29 mouse cellular contexts compared by ENCODE assay signal in genomic region chr17:80067257-80067656, GRCm38 (mm10). TPM values are rescaled to one million over a fixed set of nuclear protein-coding genes. Genes with fewer than 3 reads are reported as not detected.
DNase-seq lines count a peak whose midpoint lies in the region; ATAC-seq and TF ChIP-seq lines count a peak whose summit lies in the region.
"Had no signal": no experiment of that assay in that cellular context is flagged by ENCODE, and none has a peak within 500 bp of the region (broad histone marks: within the 10 kb centered on the region; RNA-seq: fewer than 3 reads in every experiment).

No protein-coding gene starts in this region.

- H3K9me3 ChIP-seq in intestine, postnatal 0 days (ENCODE audit: control insufficient read depth) = no peaks in the 10 kb centered on the region
- H3K9me3 ChIP-seq: forebrain, embryonic 13.5 days; G1E; heart, embryonic 12.5 days had no signal

- no peak overlapping the region for H3K4me3 ChIP-seq in intestine, postnatal 0 days (ENCODE audit: low read depth, low read length)
- H3K4me3 ChIP-seq: forebrain, embryonic 13.5 days; heart, embryonic 12.5 days; myocyte had no signal

- no peaks in the 10 kb centered on the region for H3K36me3 ChIP-seq in intestine, postnatal 0 days (ENCODE audit: control insufficient read depth, insufficient read depth)
- H3K36me3 ChIP-seq: G1E; heart, embryonic 12.5 days had no signal

- peak; percentile 66 for ATAC-seq in CD4-positive, CD25-positive, alpha-beta regulatory T cell, adult 4 months
- peak; percentile 64 for ATAC-seq in granulocyte monocyte progenitor cell, adult 5-6 weeks (replicated peaks; ENCODE audit: poor library complexity, severe bottlenecking)
- no peak for ATAC-seq in megakaryocyte-erythroid progenitor cell, adult 5-6 weeks (replicated peaks; ENCODE audit: low FRiP score, low TSS enrichment, poor library complexity, severe bottlenecking)
- no peak for ATAC-seq in intestine, postnatal 0 days
- ATAC-seq: forebrain, embryonic 13.5 days; midbrain, embryonic 16.5 days had no signal

- no peak for TF ChIP-seq CTCF in intestine, postnatal 0 days (IDR thresholded peaks at IDR 0.05; ENCODE audit: low read depth)

- DNase-seq in heart, adult 11 months = peak; percentile 42
- no peak for DNase-seq in heart, adult 9 months (ENCODE audit: low spot score in 2 of 2)
- peak; percentile 43 for DNase-seq in naive thymus-derived CD4-positive, alpha-beta T cell, adult 2 months (ENCODE audit: low read depth)
- no peak for DNase-seq in kidney, adult 11 months
- DNase-seq: adrenal gland, postnatal 14 days; cerebellum, adult 11 months; cerebellum, adult 9-11 months; gastrocnemius, postnatal 14 days; heart, adult 18-20 months; heart, postnatal 4 days; kidney, postnatal 14 days; layer of hippocampus, adult 9-11 months; liver; lung, adult 2 months; lung, postnatal 10 days; right cerebral cortex, adult 18-20 months; thymus, postnatal 14 days had no signal

- no peak overlapping the region for H3K27ac ChIP-seq in intestine, postnatal 0 days (ENCODE audit: low read depth, low read length)
- H3K27ac ChIP-seq: forebrain, embryonic 13.5 days; hindbrain, embryonic 14.5 days; liver, embryonic 14.5 days had no signal

- WGBS in intestine, postnatal 0 days = 80% methylated on average over 5 of the region's 6 CpGs

- H3K27me3 ChIP-seq in intestine, postnatal 0 days (replicated peaks; ENCODE audit: control insufficient read depth, insufficient read depth, low read length) = no peaks in the 10 kb centered on the region
- H3K27me3 ChIP-seq: forebrain, embryonic 13.5 days; heart, embryonic 12.5 days had no signal

- no peak overlapping the region for H3K9ac ChIP-seq in intestine, postnatal 0 days (ENCODE audit: low read depth, low read length)
- H3K9ac ChIP-seq: forebrain, embryonic 13.5 days; heart, embryonic 12.5 days; hindbrain, embryonic 14.5 days; liver, embryonic 14.5 days had no signal

- no peak overlapping the region for H3K4me2 ChIP-seq in intestine, postnatal 0 days (replicated peaks; ENCODE audit: low read depth)
- H3K4me2 ChIP-seq: forebrain, embryonic 13.5 days; heart, embryonic 12.5 days; hindbrain, embryonic 14.5 days; midbrain, embryonic 11.5 days had no signal

- no peaks in the 10 kb centered on the region for H3K4me1 ChIP-seq in intestine, postnatal 0 days (replicated peaks; ENCODE audit: control insufficient read depth, insufficient read depth, low read length)

RNA-seq across cellular contexts. Expression of gene Hnrnpll, which starts 5.1 kb away (rescaled TPM):
- 10 to 100 TPM; 23.0 to 30.2 TPM for polyA plus RNA-seq in CD4-positive, CD25-positive, alpha-beta regulatory T cell, adult 4 months (2017; shearing (Covaris generic))
- total RNA-seq in granulocyte monocyte progenitor cell, adult 5-6 weeks (2014; fragmentation: Nextera tagmentation) = 66.9 and 88.2 TPM in 2 replicates
- 61.4 and 71.8 TPM in 2 replicates for total RNA-seq in granulocyte monocyte progenitor cell, adult 5-6 weeks (2017)
- total RNA-seq in megakaryocyte-erythroid progenitor cell, adult 5-6 weeks (2014; fragmentation: Nextera tagmentation) = 79.4 and 80.8 TPM in 2 replicates
- total RNA-seq in megakaryocyte-erythroid progenitor cell, adult 5-6 weeks (2017) = 63.8 and 72.3 TPM in 2 replicates
- 21.9 and 22.1 TPM in 2 replicates for polyA plus RNA-seq in intestine, postnatal 0 days (2015; fragmentation: Nextera tagmentation; extraction: Ambion mirVana)

Comparison
In these comparisons a context has a peak if more than half of its experiments do, and no peak if none do; other contexts are left out.
1. DNase-seq: peak in heart, adult 11 months (single experiment) and naive thymus-derived CD4-positive, alpha-beta T cell, adult 2 months (single experiment); none in heart, adult 9 months (0 of 2) and kidney, adult 11 months (single experiment).
2. ATAC-seq: peak in CD4-positive, CD25-positive, alpha-beta regulatory T cell, adult 4 months (single experiment) and granulocyte monocyte progenitor cell, adult 5-6 weeks (single experiment); none in megakaryocyte-erythroid progenitor cell, adult 5-6 weeks (single experiment) and intestine, postnatal 0 days (single experiment).